Mouse (Mus musculus) left cerebral cortex, postnatal 4 days (tissue): ENCODE measurements around the gene Tada3. TPM values are rescaled to one million over a fixed set of nuclear protein-coding genes. Genes with fewer than 3 reads are reported as not detected.
A peak's percentile ranks its signal among the peaks of the same experiment; 100 is the strongest.

Experiments used
- DNase-seq: peaks from one replicate; pipeline ENCODE4 v3.0.0-alpha.2; 2022
- intact Hi-C: fragments of 180-260 bp; cut with DNase I; formaldehyde crosslinking; loops from one replicate; pipeline ENCODE4 v1.15.1; 2025
- total RNA-seq, 2 experiments: library from RNA; stranded (reverse); gene quantifications; 2 replicates each; pipeline ENCODE4 v1.2.3; 2021

Gene Tada3
- total RNA-seq, result 10 to 100 TPM; 64.4 to 68.2 TPM

DNA sequence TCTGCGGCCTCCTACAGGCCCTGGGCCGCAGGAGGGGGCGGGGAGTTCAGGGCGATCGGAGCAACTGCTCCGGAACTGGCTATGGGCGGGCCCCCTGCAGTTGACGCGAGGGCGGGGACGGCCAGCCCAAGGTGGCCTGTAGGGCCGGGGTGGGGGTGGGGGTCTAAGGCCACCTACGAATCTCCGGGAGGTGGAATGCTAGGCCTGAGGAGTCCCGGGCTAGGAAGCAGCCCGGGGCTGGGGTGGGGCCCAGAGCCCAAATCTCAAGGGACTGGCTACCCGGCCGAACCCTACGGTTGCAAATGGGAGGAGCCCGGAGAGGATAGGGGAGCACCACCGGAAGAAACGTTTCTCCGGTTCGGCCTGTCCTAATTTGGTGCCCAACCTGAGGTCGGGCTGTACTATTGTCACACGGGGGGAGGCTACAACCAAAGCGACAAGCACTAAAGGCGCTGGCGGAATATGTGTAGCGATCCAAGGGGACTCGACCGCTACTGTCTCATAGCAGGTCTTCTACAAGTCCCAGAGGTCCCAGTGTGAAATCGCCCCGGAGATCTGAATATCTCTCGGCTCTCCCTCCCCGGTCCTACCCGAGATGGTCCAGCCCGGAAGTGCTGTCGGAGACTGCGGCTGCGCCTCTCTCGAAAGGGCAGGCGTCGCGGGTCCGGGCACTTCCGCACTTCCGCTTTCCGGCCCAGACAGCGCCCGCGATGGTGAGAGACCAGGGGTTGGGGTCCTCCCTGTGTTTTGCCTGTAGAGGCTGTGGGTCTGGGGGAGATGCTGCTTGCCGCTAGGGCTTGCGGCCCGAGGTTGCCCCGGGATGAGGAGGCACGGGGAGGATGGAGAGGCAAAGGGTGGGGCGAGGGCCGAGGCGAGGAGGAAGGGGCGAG lies at the start of gene Tada3, which contains the start of gene Arpc4:
Gene Tada3 (minus strand): TSS at position 388 of the 890 bp plus-strand sequence.
Gene Arpc4 (plus strand): TSS at position 620 of the 890 bp plus-strand sequence.
- peak; percentile 93 for DNase-seq
- intact Hi-C loops, result no loop called here

DNA sequence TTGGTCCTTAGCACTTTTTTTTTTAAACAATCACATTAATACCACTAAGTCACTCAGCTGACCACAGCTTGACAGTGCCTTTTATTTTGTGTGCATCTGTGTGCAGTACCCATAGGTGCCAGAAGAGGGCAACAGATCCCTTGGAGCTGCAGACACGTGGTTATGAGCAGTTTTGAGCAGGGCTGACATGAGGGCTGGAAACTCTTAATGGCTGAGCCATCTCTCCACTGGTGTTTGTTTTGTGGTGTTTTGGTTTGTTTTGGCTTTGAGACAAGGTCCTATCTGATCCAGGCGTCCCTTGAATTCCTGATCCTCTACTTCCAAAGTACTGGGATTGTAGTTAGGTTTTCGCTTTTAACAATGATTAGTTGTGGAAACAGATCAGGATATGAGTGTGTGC lies 49.7 kb upstream of the Tada3 start:
- intact Hi-C loops, result no loop called here
- peak; percentile 58 for DNase-seq

DNA sequence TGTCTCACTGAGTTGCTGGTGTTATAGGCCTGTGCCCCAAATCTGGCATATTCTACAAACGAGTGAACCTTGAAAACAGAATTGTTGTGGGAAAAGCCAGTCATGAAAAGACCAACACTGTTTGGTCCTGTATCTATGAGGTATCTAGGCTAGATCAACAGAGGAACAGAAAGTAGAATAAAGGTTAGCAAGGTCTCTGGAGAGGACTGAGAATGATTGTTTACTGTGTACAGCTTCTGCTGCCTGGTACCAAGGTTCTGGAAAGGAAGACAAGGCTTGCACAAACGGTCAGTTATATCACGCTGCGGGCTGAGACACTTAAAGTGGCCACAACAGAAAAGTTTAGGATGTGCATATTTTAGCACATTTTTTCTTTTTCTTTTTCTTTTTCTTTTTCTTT lies 49.0 kb upstream of the Tada3 start:
- intact Hi-C loops, result no loop called here

DNA sequence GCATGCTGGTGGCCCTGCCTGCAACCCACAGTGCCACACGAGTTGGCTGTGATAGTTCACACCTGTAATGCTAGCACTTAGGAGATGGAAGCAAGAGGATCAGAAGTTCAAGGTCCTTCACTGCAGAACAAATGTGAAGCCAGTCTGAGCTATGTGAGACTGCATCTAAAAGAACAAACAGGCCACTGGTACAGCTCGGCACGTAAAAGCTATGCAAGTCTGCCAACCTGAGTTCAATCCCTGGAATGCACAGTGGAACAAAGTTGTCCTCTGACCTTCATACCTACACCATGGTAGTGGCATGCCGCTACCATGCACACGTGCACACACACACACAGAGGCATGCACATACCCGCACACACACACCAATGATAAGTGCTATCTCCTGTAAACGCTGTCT lies 46.5 kb upstream of the Tada3 start:
- intact Hi-C loops, result no loop called here
- no peak for DNase-seq

More for the DNA sequence above, 49.0 kb upstream of the Tada3 start:
- no peak for DNase-seq

DNA sequence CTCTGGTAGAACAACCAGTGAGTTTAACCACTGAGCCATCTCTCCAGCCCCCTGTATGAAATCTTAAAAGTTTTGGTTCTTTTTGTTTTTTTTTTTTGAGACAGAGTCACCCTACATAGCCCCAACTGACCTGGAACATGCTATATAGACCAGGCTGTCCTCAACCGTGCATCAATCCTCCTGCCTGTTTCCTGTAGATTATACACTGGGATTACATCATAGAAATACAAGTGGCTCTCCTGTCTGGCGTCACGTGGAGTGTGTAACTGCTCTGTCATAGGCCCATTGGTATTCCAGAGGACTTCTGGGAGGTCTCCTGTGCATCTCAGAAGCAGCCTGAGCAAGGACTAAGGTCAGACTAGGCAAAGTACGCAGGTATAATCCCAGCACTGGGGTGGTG lies 45.3 kb upstream of the Tada3 start:
- no peak for DNase-seq
- intact Hi-C loops, result no loop called here

DNA sequence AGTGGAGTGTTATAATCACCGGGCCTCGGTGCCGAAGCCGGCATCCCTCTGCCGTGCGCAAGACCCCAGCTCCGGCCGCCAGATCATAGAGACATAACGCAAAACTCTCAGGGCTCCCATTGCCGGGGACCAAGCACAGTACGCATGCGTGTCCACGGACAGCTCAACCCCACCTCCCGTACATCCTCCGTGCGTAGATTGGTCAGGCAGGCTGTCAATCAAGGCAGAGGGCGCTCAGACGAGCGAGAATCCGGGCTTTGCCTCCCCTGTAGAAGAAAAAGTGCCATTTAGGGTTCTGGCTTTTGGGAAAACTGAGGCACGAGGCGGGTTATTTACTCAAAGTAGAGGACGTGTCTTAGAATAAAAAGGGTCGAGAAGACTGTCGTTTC lies 41.5 kb upstream of the Tada3 start, which contains the start of gene Rpusd3:
Gene Rpusd3 (minus strand): TSS at position 142 of the 389 bp plus-strand sequence.
- peak; percentile 99 for DNase-seq
- intact Hi-C loops, result no loop called here

DNA sequence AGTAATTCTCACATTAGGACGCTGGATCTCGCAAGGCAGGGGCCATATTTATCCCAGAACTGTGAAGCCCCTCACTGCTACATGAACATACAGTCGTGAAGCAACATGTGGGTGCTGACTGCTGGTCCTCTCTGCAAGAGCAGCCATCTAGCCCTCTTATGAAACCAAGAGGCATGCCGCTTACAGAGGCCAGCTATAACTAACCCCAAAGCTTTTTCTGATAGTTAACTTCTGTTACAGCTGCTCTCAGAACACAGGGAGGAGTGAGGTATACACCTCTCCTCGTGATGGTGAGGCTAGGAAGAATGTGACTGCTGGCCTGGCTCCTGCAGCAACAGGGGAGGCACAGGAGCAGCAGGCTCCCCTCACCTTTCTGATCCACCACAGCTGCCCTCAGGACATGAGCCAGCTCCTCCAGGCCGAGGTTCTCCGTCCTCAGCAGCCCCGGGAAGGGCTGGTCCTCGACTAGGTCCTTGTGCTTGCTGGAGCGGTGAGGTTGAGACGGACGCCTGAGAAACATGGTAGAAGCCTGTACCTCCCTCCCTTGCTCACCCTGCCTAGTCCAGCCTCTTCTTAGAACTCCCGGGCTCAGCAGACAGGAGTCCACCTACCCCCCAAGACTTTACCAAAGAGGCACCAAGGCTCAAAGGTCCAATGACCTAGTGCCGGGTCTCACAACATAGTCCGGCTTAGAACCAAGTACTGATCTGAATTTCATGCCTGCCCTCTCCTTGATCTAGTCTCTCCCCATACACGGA lies 40.9 kb upstream of the Tada3 start:
- peak; percentile 22 for DNase-seq
- intact Hi-C loops, result no loop called here

DNA sequence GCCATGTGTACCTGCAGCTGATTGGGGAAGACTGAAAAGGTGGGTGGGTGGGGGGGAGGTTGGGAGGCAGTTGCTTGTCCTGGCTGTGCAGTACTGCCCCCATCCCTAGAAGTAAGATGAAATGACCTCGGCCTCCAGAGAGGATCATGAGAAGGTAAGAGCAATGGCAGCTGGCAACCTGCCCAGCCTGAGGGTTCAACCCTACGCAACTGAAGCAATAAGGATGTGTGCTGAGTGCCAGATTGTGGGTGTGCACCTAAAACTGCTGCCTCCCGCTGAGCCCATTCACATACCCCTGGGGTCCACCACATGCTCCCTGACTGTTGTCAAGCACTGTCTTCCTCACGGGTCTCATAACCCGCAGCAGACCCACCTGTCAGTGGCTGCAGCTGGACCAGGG lies 38.7 kb upstream of the Tada3 start:
- intact Hi-C loops, result no loop called here

DNA sequence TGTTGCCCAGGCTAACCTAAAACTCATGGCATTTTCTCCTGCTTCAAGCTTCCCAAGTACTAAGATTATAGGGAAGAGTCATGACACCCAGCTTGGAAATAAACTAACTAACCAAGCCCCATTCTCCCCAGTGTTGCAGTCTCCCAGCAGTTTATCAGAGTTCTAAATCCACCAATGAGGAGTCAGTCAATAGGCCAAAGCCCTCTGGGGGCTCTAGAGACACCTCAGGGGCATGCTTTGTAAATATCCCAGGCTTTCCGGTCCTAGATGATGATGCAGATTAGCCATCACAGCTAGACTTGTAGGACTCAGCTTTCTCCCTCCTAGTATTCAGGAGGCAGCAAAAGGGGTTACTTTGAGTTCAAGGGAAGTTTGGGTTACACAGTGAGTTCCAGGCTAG lies 32.3 kb upstream of the Tada3 start:
- intact Hi-C loops, result no loop called here
- DNase-seq, result no peak

More for the DNA sequence above, 38.7 kb upstream of the Tada3 start:
- DNase-seq, result no peak

DNA sequence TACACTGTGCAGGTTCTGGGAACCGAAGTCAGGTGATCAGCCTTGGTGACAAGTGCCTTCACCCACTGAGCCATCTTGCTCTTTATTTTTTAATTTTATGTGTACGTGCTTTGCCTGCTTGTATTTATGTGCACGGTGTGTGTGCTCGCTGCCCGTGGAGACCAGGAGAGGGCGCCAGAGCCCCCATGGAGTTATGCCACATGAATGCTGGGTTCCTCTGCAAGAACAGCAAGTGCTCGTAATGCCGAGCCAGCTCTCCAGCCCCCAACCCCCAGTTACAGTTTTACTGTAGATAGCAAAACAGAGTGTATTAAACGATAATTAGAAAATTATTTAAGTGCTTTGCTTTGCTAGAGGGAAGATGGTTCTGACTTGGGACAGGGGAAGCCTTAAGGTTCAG lies 29.0 kb upstream of the Tada3 start:
- intact Hi-C loops, result no loop called here
- no peak for DNase-seq

DNA sequence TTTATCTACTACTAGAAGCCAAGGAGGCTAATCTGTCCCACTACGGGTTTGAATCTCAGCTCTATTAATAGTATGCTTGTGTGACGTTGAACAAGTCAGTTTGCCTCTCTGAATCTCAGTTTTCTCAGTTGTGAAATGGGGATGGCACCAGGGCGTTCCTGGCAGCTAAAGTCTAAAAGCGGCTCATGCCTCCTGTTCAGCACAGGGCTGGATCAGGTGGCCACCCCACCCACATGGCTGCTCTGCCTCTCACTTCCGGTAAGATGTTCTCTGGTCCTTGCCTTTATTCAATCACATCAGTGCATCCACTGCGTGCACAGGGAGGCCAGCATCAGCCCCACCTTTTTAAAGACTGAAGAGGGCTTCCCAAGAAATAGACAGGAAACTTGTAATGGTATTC lies 27.8 kb upstream of the Tada3 start:
- intact Hi-C loops, result no loop called here
- DNase-seq, result no peak

DNA sequence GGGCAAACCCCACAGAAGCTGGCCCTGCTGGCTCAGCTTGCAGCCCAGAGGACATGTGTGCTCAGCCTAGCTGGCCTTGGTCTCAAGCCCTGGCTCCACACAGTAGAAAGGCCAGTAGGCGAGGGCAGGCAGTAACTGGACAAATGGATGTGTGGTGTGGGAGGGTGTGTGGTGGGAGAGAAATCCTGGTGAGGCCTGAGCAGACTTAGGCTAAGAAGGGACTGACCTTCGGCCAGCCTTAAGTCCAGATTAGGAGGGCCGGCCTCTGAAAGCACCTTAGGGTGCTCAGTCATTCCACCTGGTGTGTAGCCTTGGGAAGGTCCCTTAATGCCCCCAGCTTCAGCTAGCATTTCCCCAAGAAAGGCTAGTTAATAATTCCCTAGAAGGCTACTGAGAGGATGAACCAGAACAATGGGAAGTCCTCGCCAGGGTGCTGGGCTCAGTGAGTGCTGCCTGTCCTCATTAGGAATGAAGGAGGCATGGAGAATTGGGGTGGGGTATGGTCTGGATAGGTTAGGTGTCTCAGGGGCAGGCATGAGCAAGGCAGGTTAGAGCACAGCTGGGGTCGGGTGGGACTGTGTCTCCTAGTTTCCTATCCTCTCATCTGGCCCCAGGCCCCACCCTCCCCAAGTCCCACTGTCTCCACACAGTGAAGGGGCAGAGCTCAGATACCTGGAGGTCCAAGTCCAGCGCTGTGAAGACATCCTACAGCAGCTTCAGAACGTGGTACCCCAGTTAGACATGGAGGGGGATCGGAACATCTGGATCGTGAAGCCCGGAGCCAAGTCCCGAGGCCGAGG lies 27.2 kb upstream of the Tada3 start:
- no peak for DNase-seq
- intact Hi-C loops, result no loop called here

DNA sequence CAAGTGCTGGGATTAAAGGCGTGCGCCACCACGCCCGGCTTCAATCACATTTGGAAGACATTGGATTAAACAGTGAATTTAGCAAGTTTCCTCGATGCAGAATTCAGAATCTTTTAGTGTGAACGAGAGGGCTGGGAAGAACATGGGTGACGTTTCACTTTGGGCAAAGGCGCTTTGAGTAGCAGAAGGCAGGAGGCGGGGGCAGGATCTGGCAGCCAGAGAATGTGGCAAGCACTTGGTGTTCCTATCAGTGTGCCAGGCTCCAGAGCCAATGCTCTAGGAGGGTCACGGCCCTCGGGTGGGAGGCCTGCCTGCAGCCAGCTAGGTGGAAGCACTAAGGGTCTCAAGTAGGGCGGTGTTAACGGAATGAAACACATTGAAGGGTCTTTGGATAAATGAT lies 24.4 kb upstream of the Tada3 start:
- DNase-seq, result no peak
- intact Hi-C loops, result no loop called here

DNA sequence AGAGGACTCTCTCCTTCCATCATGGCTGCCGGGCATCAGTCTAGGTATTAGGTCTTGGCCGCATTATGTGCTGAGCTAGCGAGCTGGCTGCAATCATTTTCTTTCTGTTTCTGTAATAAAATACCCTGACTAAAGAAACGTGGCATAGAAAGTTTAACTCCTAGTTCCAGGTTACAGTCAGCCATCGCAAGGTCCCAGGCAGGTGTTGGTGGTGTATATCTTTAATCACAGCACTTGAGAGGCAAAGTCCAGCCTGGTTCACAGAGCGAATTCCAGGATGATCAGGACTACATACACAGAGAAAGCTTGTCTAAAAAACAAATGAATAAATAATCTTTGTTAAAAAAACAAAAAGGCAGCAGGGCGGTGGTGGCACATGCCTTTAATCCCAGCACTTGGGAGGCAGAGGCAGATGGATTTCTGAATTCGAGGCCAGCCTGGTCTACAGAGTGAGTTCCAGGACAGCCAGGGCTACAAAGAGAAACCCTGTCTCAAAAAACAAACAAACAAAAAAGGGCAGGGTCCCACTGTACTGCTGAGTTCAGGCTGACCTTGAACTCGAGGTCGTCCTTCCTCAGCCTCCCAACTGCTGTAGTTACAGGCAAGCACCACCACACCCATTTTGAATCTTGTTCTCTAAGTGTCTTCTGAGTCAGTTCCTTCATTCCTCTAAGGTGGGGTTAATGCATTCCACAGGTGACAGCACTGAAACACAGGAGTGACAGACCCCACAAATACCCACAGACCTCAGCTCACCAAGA lies 18.8 kb upstream of the Tada3 start:
- DNase-seq, result no peak
- intact Hi-C loops, result no loop called here

DNA sequence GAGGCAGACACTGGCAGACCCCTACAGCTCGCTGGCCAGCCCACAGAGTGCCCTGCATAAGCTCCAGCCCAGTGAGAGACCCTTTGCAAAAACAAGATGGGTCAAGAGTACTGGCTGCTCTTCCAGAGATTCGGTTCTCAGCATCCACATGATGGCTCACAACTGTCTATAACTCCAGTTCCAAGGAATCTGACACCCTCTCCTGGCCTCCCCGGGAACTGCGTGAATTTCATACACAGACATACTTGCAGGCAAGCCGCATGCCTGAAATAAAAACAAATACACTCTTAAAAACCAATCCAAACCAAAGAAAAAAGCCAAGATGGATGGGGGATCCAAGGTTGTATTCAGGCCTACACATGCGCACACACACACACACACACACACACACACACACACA lies 17.8 kb upstream of the Tada3 start:
- no peak for DNase-seq
- intact Hi-C loops, result no loop called here

DNA sequence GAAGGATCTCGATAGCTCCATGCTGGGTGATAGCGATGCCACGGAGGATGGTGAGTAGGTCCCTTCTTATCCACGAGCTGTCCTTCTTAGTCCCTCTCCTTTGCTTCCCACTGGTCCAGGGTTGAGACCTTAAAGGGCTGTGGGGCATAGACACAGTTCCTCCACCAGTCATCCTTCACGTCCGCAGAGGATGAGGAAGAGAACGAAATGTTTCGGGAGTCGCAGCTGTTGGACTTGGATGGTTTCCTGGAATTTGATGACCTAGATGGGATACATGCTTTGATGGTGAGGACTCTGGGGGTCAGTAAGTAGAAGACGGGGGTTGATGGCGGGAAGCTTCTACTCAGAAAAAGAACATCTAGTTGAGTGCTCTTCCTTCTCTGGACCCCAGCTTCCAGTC lies 17.1 kb upstream of the Tada3 start:
- intact Hi-C loops, result no loop called here
- no peak for DNase-seq

DNA sequence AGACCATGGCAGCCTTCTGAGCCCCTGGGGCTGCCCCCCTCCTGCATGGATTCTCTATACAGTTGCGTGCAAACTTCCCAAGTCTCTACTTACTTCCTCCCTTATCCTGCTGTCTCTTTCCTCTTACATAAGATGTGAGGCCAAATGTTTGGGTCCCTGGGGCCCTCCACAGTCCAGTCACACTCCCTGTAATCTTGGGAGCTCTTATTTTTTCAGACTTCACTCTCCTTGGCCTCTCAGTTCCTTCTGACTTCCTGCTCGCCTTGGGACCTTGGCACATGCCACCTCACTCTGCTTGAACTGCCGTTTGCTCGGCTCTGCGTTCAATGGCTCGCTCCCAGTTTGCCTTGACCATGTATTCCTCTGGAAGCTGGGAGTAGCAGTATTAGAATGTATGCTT lies 16.3 kb upstream of the Tada3 start:
- DNase-seq, result no peak
- intact Hi-C loops, result no loop called here

DNA sequence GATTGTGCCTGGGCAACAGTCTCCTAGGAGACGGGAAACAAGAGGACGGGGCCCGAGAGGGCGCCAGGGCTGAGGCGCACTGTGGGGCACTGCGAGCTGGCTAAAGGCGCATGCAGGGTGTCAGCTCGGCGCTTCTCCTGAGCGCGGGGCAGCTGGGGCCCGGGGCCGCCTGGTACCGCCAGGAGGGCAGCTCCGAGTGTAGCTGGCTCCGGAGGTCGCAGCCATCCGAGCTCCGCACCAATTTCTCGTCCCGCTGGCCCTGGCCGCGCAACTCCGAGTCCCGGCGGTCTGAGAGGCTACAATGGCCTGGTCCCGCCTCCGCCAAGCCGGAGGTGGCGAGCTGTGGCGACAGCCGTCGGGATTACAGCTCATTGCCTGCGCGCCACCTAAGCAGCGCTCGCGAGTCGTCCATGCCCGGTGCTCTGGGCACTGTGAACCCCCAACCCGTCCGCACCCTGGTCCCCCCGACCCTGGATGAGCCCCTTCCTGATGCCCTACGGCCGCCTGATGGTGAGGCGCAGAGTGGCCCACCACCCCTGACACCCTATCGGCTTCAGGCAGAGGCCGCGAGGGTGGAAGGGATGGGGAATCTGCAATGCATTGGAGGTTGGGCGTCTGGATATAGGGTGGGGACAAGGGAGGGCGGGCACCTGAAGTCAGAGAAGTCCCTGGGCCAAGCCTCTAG lies 14.8 kb upstream of the Tada3 start:
- intact Hi-C loops, result no loop called here
- peak; percentile 64 for DNase-seq

DNA sequence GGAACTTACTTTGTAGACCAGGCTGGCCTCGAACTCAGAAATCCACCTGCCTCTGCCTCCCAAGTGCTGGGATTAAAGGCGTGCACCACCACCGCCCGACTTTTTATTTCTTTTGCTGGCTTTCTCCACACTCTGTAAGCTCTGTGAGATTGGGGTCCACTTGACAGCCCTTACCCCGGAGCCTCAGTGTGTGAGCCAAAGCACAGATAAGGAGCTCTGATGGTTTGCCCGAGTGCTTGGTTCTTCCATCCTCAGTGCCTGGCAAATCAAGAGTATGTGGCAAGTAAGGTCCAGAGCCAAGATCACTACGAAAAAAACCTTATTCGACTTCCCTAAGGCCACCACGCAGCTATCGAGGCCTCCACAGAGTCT lies 14.3 kb upstream of the Tada3 start:
- no peak for DNase-seq
- intact Hi-C loops, result no loop called here

DNA sequence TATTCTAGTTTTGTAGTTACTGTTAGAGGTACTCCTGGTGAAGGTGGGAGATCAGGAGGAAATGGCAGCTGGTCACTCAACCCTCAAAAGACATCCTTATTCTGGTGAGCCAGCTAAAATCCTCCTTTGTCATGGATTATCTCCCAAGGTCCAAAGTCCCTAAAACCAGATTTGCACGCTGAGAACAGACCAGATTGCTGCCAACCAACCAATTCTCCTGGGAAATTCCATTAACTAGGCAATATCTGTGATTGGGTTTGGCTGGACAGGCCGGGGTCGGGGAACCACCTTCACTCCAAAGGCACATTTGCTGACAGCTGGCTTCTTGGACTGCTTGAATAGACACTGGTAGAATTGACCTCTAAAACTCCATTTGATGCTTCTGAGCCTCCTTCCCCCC lies 13.0 kb upstream of the Tada3 start:
- intact Hi-C loops, result no loop called here
- no peak for DNase-seq
